Mouse (Mus musculus): ENCODE results near the gene Taf5l. TPM values are rescaled to one million over a fixed set of nuclear protein-coding genes. Genes with fewer than 3 reads are reported as not detected.

Gene Taf5l
- polyA plus RNA-seq, 1 experiment = 18.9 TPM

DNA sequence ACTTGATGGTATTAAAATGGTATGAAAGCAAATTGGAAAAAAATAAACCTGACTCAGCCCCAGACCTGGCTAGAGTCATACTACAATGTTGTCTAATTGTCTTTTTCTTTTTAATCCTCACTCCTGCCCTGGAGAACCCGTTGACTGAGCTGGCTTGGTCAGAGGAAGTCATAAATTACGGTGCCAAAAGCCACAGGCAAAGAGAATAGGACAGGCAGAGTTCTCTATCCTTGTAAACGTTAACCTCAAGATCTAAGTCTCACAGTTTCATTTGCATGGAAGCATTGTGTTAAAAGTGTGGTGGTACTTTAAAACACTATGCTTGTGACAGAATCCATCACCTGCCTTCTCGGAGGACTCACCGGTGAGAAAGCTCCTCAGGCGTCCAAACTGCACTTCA, 13.4 kb downstream of the Taf5l start:
- WGBS = 92% methylated on average over 6 of the region's 6 CpGs
- no peaks in the 10 kb centered on the region for H3K4me1 ChIP-seq (ENCODE audit: control insufficient read depth, insufficient read depth, low read length)
- DNase-seq = no peak
- TF ChIP-seq CTCF (IDR thresholded peaks at IDR 0.05; ENCODE audit: borderline replicate concordance, insufficient read depth, low read depth, low read length) = no peak
- no peak for TF ChIP-seq POLR2A (IDR thresholded peaks at IDR 0.05; ENCODE audit: borderline replicate concordance, insufficient read depth, low read length)
- no peak overlapping the region for H3K4me3 ChIP-seq (replicated peaks; ENCODE audit: insufficient read depth, low read depth, low read length)
- H3K27ac ChIP-seq (ENCODE audit: insufficient read depth, low read length) = no peak overlapping the region
- H3K27me3 ChIP-seq (ENCODE audit: control insufficient read depth, insufficient read depth, low read length) = no peaks in the 10 kb centered on the region

DNA sequence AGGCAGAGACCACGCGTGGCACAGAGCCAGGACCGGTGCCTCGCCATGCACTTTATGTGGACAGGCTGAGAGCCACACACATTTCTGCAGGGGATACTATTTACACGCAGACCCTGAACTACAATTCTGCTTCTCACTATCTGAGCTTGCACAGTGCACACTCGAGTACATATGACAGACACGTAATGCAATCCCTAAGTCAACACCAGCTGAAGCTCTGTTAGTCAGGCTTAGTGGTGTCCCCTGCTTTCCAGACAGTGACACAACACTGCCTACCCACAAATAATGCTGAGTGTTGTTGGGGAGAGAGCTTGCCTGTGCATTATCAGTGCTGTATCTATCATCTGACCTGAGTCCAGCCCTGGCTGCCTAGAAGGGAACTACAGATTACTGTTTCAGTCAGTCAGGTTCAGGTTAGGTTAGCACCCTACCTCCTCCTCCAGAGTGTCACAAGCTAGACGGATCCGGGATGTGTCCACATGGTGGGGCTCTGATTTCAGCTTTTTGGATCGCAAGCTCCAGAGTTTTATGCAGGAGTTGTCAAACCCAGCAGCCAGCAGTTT, 18.6 kb downstream of the Taf5l start:
- 88% methylated on average over 10 of the region's 10 CpGs for WGBS
- H3K4me1 ChIP-seq (ENCODE audit: control insufficient read depth, insufficient read depth, low read length) = no peaks in the 10 kb centered on the region
- H3K27ac ChIP-seq (ENCODE audit: insufficient read depth, low read length) = no peak overlapping the region
- H3K27me3 ChIP-seq (ENCODE audit: control insufficient read depth, insufficient read depth, low read length) = no peaks in the 10 kb centered on the region
- H3K4me3 ChIP-seq (replicated peaks; ENCODE audit: insufficient read depth, low read depth, low read length) = no peak overlapping the region
- TF ChIP-seq CTCF (IDR thresholded peaks at IDR 0.05; ENCODE audit: borderline replicate concordance, insufficient read depth, low read depth, low read length) (no peak), POLR2A (IDR thresholded peaks at IDR 0.05; ENCODE audit: borderline replicate concordance, insufficient read depth, low read length) (no peak)
- no peak for DNase-seq

DNA sequence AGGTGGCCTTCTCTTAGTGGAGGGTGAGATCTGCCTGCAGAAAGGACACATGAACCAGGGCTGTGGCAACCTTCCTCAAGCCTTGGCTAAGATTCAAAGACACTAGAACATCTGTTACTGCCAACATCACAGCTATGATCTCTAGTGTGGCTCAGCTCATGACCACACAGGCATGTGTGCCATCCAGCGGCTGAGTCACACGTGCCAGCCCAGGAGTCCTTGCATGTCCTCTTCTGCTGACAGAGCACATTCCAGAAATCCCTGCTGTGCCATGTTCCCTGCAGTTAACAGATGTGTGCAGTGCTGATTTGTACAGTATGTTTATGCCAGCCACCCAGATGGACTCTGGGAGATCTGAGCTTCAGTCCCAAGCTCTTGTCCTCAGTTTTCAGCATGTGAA, 21.6 kb downstream of the Taf5l start:
- 24% methylated on average over 2 of the region's 2 CpGs for WGBS

DNA sequence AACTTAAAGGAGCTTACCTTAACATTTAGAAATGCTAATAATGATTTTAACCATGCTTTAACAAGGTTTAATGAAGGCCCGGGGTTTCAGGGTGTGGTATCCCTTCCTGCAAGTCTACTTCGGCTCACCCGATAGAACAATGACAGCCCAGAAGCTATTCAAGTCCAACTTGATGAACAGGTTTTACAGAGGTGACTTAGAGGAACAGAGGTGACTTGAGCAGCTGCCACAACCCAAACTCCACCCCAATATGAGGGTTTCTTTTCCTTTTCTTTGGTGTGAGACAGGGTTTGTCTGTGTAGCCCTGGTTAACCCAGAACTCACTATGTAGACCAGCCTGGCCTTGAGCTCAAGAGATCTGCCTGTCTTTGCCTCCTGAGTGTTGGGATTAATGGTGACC, 27.2 kb downstream of the Taf5l start:
- Histone ChIP-seq H3K27me3 (ENCODE audit: control insufficient read depth, insufficient read depth, low read length) (no peaks in the 10 kb centered on the region), H3K4me1 (ENCODE audit: control insufficient read depth, insufficient read depth, low read length) (no peaks in the 10 kb centered on the region), H3K4me3 (replicated peaks; ENCODE audit: insufficient read depth, low read depth, low read length) (no peak overlapping the region), H3K27ac (ENCODE audit: insufficient read depth, low read length) (no peak overlapping the region)
- TF ChIP-seq POLR2A (IDR thresholded peaks at IDR 0.05; ENCODE audit: borderline replicate concordance, insufficient read depth, low read length) = no peak
- TF ChIP-seq CTCF (IDR thresholded peaks at IDR 0.05; ENCODE audit: borderline replicate concordance, insufficient read depth, low read depth, low read length) = no peak
- DNase-seq = no peak
- WGBS = 96% methylated on average over 3 of the region's 3 CpGs

More for the DNA sequence above, 21.6 kb downstream of the Taf5l start:
- H3K4me3 ChIP-seq (replicated peaks; ENCODE audit: insufficient read depth, low read depth, low read length) = no peak overlapping the region
- TF ChIP-seq POLR2A (IDR thresholded peaks at IDR 0.05; ENCODE audit: borderline replicate concordance, insufficient read depth, low read length) = no peak
- TF ChIP-seq CTCF (IDR thresholded peaks at IDR 0.05; ENCODE audit: borderline replicate concordance, insufficient read depth, low read depth, low read length) = no peak
- H3K4me1 ChIP-seq (ENCODE audit: control insufficient read depth, insufficient read depth, low read length) = no peaks in the 10 kb centered on the region
- DNase-seq = no peak
- H3K27ac ChIP-seq (ENCODE audit: insufficient read depth, low read length) = no peak overlapping the region
- no peaks in the 10 kb centered on the region for H3K27me3 ChIP-seq (ENCODE audit: control insufficient read depth, insufficient read depth, low read length)

DNA sequence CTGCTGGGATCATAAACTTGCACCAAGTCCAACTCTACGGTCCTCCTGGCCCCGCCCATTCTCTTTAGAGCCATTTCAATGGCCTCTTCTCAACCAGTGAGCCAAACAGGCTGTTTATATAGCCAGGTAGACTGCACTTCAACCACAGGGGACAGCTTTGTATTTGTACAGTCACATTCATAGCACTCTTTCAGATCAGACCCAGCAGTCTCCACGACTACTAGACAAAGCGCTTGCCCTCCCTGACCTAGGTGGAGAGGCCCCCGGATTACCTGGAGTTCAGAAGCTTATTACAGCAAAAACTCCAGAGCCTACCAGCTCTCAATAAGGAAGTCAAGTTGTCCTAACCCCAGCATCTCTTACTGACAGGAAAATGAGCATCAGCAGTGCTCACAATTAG, 27.6 kb downstream of the Taf5l start:
- DNase-seq = no peak
- no peaks in the 10 kb centered on the region for H3K4me1 ChIP-seq (ENCODE audit: control insufficient read depth, insufficient read depth, low read length)

DNA sequence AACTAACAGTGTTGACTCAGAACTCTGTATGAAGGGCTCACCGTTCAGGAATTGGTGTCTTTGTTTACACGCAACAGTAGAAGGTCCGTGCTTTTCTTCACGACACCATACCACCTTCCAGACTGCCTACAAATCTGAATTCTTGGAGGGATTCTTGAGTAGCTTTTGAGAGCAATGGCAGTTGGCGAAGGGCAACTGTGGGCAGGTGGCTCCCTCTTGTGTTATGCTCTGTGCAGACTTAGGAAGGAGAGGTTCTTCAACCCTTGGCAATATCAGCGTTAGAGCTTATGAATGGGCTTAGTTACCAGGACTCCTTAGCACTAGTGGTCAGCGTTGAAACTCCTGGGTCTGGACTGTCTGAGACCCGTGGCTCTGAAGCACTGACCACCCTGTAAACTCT, 28.6 kb downstream of the Taf5l start:
- DNase-seq = no peak
- H3K27me3 ChIP-seq (ENCODE audit: control insufficient read depth, insufficient read depth, low read length) = no peaks in the 10 kb centered on the region
- H3K4me3 ChIP-seq (replicated peaks; ENCODE audit: insufficient read depth, low read depth, low read length) = no peak overlapping the region
- 79% methylated on average over 8 of the region's 8 CpGs for WGBS
- no peak overlapping the region for H3K27ac ChIP-seq (ENCODE audit: insufficient read depth, low read length)
- no peak for TF ChIP-seq POLR2A (IDR thresholded peaks at IDR 0.05; ENCODE audit: borderline replicate concordance, insufficient read depth, low read length)
- TF ChIP-seq CTCF (IDR thresholded peaks at IDR 0.05; ENCODE audit: borderline replicate concordance, insufficient read depth, low read depth, low read length) = peak; percentile 20; the same call in 1 of the 2 replicates
- no peaks in the 10 kb centered on the region for H3K4me1 ChIP-seq (ENCODE audit: control insufficient read depth, insufficient read depth, low read length)

More for the DNA sequence above, 27.6 kb downstream of the Taf5l start:
- no peak overlapping the region for H3K4me3 ChIP-seq (replicated peaks; ENCODE audit: insufficient read depth, low read depth, low read length)
- TF ChIP-seq CTCF (IDR thresholded peaks at IDR 0.05; ENCODE audit: borderline replicate concordance, insufficient read depth, low read depth, low read length) = no peak
- TF ChIP-seq POLR2A (IDR thresholded peaks at IDR 0.05; ENCODE audit: borderline replicate concordance, insufficient read depth, low read length) = no peak
- H3K27me3 ChIP-seq (ENCODE audit: control insufficient read depth, insufficient read depth, low read length) = no peaks in the 10 kb centered on the region
- WGBS = 96% methylated on average over 5 of the region's 5 CpGs
- no peak overlapping the region for H3K27ac ChIP-seq (ENCODE audit: insufficient read depth, low read length)

DNA sequence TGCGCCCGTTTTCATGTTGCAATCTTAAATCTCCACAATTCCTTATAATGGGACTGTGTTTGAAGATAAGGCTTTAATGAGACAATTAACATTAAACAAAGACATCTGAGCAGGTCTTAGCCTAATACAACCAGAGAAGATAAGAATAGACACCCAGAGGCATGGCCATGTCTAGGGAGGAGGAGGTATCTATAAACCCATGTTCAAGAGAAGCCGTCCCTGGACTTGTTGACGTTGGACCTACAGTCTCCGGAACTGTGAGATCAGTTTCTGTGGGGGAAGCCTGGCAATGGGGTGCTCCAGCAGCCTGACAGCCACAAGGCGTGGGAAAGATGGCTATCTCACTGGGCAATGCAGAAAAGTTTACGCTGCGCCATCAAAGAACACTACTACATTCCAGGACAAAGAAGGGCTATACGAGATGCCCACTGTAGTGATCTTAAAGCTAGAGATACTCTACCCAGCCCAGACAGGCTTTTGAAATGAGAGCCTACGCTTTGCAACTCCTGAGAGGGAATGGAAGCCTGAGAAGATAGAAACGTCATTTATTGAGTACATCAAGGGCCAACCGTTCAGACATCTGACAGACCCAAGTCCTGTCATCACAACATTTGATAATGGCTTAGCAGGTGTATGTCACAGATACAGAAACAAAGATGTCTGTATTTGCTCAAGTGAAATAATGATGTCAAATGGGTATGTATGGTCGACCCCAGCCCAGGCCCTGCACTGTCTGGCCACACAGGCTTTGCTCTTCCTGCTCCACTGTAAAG, 30.7 kb downstream of the Taf5l start:
- Histone ChIP-seq H3K27me3 (ENCODE audit: control insufficient read depth, insufficient read depth, low read length) (no peaks in the 10 kb centered on the region), H3K27ac (ENCODE audit: insufficient read depth, low read length) (no peak overlapping the region), H3K4me1 (ENCODE audit: control insufficient read depth, insufficient read depth, low read length) (no peaks in the 10 kb centered on the region), H3K4me3 (replicated peaks; ENCODE audit: insufficient read depth, low read depth, low read length) (no peak overlapping the region)
- TF ChIP-seq POLR2A (IDR thresholded peaks at IDR 0.05; ENCODE audit: borderline replicate concordance, insufficient read depth, low read length) = no peak
- TF ChIP-seq CTCF (IDR thresholded peaks at IDR 0.05; ENCODE audit: borderline replicate concordance, insufficient read depth, low read depth, low read length) = no peak
- WGBS = 91% methylated on average over 13 of the region's 13 CpGs
- no peak for DNase-seq

DNA sequence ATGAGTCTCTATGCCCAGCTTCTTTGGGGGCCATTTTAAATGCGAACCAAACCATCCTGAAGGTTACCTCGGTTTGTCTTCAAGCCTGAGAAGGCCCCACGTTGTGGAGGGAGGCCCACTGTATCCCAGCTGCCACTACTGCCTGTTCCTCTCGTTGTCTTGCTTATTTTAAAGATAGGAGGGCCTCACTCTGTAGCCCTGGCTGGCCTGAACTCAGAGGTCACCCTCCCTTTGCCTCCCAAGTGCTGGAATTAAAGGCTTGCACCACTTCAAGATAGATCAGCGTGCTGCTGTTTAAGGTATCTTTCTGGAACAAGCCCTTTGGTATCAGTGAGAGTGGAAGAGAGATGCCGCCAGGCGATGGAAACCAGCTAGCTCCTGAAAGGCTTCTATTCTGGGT, 32.1 kb downstream of the Taf5l start:
- Histone ChIP-seq H3K27ac (ENCODE audit: insufficient read depth, low read length) (no peak overlapping the region), H3K27me3 (ENCODE audit: control insufficient read depth, insufficient read depth, low read length) (no peaks in the 10 kb centered on the region), H3K4me1 (ENCODE audit: control insufficient read depth, insufficient read depth, low read length) (no peaks in the 10 kb centered on the region), H3K4me3 (replicated peaks; ENCODE audit: insufficient read depth, low read depth, low read length) (no peak overlapping the region)
- DNase-seq = no peak
- WGBS = 79% methylated on average over 7 of the region's 7 CpGs
- TF ChIP-seq POLR2A (IDR thresholded peaks at IDR 0.05; ENCODE audit: borderline replicate concordance, insufficient read depth, low read length) (no peak), CTCF (IDR thresholded peaks at IDR 0.05; ENCODE audit: borderline replicate concordance, insufficient read depth, low read depth, low read length) (no peak)
